Mouse (Mus musculus) cortical plate, adult 2 months (tissue): ENCODE results near the gene Lpar3. TPM values are rescaled to one million over a fixed set of nuclear protein-coding genes. Genes with fewer than 3 reads are reported as not detected.

ENCODE experiments used
- H3K27ac ChIP-seq: fragments of 200-500 bp; 2 replicates; pipeline ENCODE4 v1.5.1; 2012; ENCODE audit warnings: low read length, control low read depth, inconsistent platforms; ENCODE audit not compliant: insufficient read depth
- H3K4me1 ChIP-seq: fragments of 200-500 bp; 2 replicates; pipeline ENCODE4 v1.6.1; 2011; ENCODE audit warnings: low read length; ENCODE audit not compliant: control insufficient read depth, insufficient read depth
- H3K4me3 ChIP-seq: fragments of 200-500 bp; 2 replicates; pipeline ENCODE4 v1.5.1; 2011; ENCODE audit warnings: mild to moderate bottlenecking, low read length, control low read depth; ENCODE audit not compliant: insufficient read depth
- CTCF ChIP-seq: fragments of 200-500 bp; IDR thresholded peaks from 2 replicates; pipeline ENCODE4 v1.5.1; 2011; ENCODE audit warnings: mild to moderate bottlenecking, control low read depth, low read length; ENCODE audit not compliant: insufficient read depth; ENCODE audit errors: extremely low read depth
- POLR2A ChIP-seq: fragments of 200-500 bp; IDR thresholded peaks from 2 replicates; pipeline ENCODE4 v1.6.1; 2011; ENCODE audit warnings: mild to moderate bottlenecking, low read length, control low read depth; ENCODE audit not compliant: insufficient read depth; ENCODE audit errors: extremely low read depth
- polyA plus RNA-seq: library from polyadenylated mRNA; depleted of rRNA; stranded (reverse); fragments of >200 nt; gene quantifications from 2 replicates; pipeline ENCODE4 v1.2.3, GENCODE M21; 2012

Lpar3 gene
- polyA plus RNA-seq, 1 experiment: 0.31 TPM

GRCm38 (mm10) chr3:146292515-146292914 is 71.8 kb downstream of the Lpar3 start:
- Histone ChIP-seq H3K27ac (no peak overlapping the region), H3K4me3 (no peak overlapping the region), H3K4me1 (no peaks in the 10 kb centered on the region)
- TF ChIP-seq POLR2A (no peak), CTCF (no peak)

- TF ChIP-seq CTCF (no peak), POLR2A (no peak)
These were observed 81.7 kb downstream of the Lpar3 start for GRCm38 (mm10) chr3:146302451-146302850.

GRCm38 (mm10) chr3:146303194-146303593 is 82.4 kb downstream of the Lpar3 start:
- Histone ChIP-seq H3K4me3 (no peak overlapping the region), H3K27ac (no peak overlapping the region), H3K4me1 (no peaks in the 10 kb centered on the region)
- no peak for TF ChIP-seq POLR2A
- TF ChIP-seq CTCF: no peak

More at GRCm38 (mm10) chr3:146302451-146302850, 81.7 kb downstream of the Lpar3 start:
- Histone ChIP-seq H3K27ac (no peak overlapping the region), H3K4me3 (no peak overlapping the region), H3K4me1 (no peaks in the 10 kb centered on the region)

DNA sequence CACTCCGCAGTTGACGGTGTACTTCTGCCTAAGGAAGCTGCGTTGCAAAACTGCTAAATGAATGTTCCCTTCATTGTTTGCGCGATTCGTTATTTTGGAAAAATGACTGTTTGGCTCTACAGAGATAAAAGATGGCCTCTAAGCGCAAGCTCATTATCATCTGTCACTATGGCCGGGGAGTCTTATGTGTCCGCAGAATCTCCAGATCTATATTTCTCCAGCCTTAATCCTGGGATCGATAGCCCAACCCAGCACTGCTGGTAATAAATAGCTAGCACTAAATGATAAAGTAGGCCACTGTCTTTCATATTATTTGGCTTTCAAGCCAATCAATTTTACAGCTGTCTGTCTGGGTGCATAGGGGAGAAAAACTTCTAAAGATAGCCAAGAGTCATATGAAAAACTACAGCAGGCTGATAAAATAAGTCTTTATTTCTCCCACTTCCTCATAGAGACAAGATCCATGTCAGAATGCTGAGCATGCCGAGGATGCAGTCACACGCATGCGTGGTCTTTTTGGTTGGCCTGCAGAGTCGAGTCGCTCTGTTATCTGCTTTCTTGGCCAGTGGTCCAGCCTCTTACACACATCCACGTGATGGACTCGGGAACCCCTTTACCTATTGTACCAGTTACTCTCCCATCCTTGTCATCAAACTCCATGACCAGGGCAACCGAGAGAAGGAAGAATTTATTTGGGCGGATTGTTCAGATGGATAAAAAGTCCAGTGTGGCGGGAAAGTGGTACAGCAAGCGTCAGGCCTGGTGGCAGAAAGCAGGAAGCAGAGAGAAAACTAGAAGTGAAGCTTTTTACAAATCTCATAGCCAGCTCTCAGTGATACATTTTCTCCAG is 84.0 kb downstream of the Lpar3 start:
- TF ChIP-seq CTCF (no peak), POLR2A (no peak)
- Histone ChIP-seq H3K27ac (no peak overlapping the region), H3K4me1 (no peaks in the 10 kb centered on the region), H3K4me3 (no peak overlapping the region)

DNA sequence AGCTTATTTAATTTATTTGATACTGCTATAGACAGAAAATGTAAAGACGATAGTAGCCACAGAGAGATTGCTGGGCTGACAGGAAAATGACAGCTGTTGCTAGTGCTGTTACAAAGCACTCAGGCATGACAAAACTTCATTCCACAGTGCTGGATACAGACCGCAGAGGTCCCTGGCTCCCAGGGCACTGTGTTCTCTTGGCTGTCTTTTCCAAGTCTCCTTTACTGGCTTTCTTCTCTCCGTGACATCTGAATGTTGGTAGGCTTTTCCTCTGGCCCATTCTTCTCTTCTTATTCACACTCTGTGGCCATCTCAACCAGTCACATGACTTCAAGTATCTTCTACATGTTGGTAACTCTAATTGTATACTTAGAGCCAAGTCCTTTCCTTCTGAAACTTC is 86.6 kb downstream of the Lpar3 start:
- Histone ChIP-seq H3K27ac (no peak overlapping the region), H3K4me3 (no peak overlapping the region), H3K4me1 (no peaks in the 10 kb centered on the region)
- TF ChIP-seq CTCF: no peak
- TF ChIP-seq POLR2A: no peak

DNA sequence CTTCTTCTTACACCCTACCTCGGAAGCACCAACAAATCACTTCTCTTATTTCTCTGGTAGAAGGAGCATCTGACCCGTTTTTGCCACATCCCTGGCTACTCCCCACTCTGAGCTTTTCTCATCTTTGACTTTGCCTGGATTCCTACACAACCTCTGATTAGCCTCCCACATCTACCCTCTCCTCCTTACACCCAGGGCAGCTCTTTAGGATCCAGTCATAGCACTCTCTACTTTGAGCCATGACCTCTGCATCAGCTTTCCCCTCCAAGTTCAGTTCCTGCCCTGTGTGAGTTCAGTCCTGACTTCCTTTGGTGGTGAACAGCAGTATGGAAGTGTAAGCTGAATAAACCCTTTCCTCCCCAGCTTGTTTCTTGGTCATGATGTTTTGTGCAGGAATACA is 87.1 kb downstream of the Lpar3 start:
- no peaks in the 10 kb centered on the region for H3K4me1 ChIP-seq
- no peak overlapping the region for H3K4me3 ChIP-seq
- no peak for TF ChIP-seq POLR2A
- TF ChIP-seq CTCF: no peak
- no peak overlapping the region for H3K27ac ChIP-seq

DNA sequence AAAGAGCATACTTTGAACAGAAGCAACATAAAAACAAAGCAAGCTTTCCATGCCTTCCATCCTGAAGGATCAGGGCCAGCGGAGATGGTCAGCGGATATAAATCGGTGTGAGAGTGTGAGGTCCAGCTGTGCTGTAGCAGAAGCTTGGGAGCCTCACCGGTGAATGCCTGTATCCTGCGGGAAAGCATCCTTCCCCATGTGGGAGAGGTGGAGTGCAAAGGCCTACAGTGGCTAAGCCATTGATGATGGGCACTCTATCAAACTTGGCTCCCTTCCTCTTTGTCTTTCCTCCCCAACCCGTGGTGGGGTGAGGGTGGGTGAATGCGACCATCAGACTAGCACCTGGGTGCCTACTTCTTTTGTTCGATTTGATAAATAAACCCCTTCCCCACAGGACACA is 88.8 kb downstream of the Lpar3 start:
- H3K27ac ChIP-seq: no peak overlapping the region
- TF ChIP-seq CTCF (no peak), POLR2A (no peak)
- no peak overlapping the region for H3K4me3 ChIP-seq
- no peaks in the 10 kb centered on the region for H3K4me1 ChIP-seq

- no peak overlapping the region for H3K4me3 ChIP-seq
- H3K27ac ChIP-seq: no peak overlapping the region
- no peak for TF ChIP-seq CTCF
- TF ChIP-seq POLR2A: no peak
- H3K4me1 ChIP-seq: no peaks in the 10 kb centered on the region
These were observed 90.4 kb downstream of the Lpar3 start for GRCm38 (mm10) chr3:146311121-146311538.

DNA sequence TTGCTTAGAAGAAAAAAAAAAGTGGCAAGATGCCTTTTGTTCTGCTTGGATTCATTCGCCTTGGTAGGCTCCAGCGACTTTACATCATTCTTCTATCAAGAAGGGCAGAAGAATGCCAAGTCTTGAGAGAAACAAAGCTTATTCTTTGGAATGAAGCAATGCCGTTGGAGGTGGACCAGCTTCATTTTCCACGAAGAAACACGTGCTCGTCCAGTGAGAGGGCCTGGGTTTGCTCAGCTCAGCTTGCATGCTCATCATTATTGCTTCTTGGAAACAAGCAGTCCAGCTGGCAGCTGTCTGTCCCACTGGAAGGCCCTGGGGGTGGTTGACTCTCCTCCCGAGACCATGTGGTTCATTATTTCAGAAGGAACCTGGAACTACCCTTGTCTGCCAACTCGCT is 94.7 kb downstream of the Lpar3 start:
- no peak overlapping the region for H3K4me3 ChIP-seq
- H3K4me1 ChIP-seq: no peaks in the 10 kb centered on the region
- TF ChIP-seq POLR2A (no peak), CTCF (no peak)
- H3K27ac ChIP-seq: no peak overlapping the region

DNA sequence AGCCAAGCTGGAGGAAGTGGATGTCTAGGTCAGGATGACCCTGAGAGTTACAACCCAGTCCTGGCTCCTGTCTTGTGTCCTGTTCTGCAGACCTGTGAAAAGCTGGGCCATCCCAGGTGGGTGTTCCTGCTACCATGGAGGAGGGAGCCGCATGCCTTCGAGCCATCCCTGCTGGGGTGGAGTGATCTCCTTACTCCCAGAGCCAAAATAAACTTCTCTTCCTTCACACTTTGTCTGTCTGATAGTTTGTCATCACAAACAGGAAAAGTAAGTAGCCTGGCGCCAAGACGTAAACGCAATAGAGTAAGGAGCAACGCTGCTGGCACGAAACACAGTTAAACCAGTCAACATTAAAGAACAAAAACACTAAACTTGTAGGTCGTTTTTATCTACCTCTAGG is 95.5 kb downstream of the Lpar3 start:
- Histone ChIP-seq H3K4me3 (no peak overlapping the region), H3K27ac (no peak overlapping the region), H3K4me1 (no peaks in the 10 kb centered on the region)
- TF ChIP-seq CTCF (no peak), POLR2A (no peak)

- H3K4me3 ChIP-seq: no peak overlapping the region
- H3K27ac ChIP-seq: no peak overlapping the region
- no peak for TF ChIP-seq CTCF
- TF ChIP-seq POLR2A: no peak
- no peaks in the 10 kb centered on the region for H3K4me1 ChIP-seq
These were observed 96.6 kb downstream of the Lpar3 start for GRCm38 (mm10) chr3:146317366-146317765.
